Mouse (Mus musculus): ENCODE measurements at regions not wholly inside any gene's neighbourhood (a gene's known extent, or its start where the extent isn't known, plus 50 kb on each side); places are given as distances from the start of the nearest gene placed in this dataset.

DNA sequence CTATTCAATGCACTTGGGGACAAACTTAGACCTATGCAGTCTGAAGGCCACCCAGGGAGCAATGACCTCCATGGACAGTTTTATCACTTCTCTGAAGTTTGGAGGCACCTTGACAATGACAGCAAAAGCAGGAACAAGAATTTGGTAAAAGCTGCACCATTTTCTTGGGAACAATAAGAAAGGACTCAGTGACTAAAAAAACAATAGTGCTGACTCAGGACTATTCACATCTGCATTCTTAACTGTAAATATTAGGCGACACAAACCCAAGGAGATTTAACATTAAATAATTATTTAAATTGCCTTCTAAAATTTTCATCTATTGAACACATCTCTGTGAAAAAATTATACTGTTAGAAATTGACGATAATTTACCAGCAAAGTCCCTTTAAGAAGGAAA, 356.2 kb downstream of the Nup35 start:
- no peak for DNase-seq (ENCODE audit: low spot score)

DNA sequence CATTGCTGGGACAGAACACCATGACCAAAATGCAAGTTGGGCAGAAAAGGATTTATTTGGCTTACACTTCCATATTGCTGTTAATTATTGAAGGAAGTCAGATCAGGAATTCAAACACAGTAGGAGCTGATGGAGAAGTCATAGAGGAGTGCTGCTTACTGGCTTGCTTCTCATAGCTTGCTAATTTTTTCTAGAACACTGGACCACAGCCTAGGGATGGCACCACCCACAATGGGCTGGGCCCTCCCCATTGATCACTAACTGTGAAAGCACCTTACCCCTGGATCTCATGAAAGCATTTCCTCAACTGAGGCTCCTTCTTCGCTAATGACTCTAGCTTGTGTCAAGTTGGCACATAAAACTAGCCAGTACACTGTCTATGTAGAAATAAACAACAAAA, 381.3 kb downstream of the Nup35 start:
- DNase-seq (ENCODE audit: low spot score) = no peak

DNA sequence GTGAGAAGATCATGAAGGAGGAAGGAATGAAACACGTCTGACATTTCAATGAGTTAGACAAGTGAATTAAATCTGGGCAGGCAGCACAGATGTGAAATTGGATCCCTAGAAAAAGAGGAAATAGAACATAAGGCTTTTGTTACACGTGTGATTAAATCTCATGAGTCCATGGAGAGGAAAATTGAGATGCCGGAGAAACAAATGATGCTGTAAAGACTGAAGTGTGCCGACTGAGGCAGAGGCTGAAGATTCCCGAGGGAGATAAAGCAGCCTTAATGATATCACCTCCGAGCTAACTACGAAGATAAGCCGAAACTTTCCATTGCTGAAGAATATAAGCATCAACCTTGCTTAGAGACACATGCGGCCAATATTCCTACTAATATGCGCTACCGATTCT, 390.0 kb downstream of the Nup35 start:
- DNase-seq (ENCODE audit: low spot score) = no peak

DNA sequence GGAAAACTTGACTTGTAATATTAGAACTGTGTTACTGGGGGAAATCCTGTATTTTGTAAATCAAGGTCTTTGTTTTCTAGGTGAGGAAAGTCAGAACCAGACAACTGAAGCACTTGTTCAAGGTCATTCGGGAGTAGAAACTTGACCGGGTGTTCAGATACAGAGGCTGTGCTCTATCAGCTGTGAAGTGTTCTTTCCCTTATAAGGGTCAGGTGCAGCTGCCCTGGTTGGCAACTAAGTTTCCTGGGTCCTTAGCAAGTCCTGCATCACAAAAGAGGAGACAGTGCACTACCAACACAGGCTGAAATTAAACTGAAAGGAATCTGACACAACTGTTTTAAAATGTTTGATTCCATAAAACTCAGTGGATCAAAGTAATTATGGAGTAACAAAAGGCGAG, 406.6 kb downstream of the Nup35 start:
- no peak for DNase-seq (ENCODE audit: low spot score)
